ENCODE assay signal across 8 mouse cellular contexts in the genomic region with DNA sequence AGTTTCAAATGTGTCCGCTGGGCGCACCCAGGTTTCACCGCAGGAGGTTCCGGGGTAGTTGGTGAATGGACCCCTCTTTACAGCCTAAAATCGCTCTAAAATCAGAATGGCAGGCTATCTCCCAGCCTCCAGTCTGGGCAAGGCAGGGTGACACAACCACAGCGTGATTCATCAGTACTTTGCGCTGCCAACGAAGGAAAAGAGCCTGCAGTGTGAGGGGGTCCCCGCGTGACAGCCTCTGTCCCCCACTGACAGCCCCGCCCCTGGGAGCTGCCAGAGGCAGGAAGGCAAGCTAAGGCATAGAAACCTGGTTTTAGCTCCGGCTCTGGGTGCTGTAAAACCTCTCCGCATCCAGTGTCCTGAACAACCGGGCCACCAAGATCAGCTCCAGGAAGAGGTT. TPM values are rescaled to one million over a fixed set of nuclear protein-coding genes. Genes with fewer than 3 reads are reported as not detected.
A peak's percentile ranks its signal among the peaks of the same experiment; 100 is the strongest.
DNase-seq lines count a peak whose midpoint lies in the region; ATAC-seq and TF ChIP-seq lines count a peak whose summit lies in the region.

No protein-coding gene starts in this region.

- DNase-seq in cerebellum, adult 2 months, result no peak
- DNase-seq in cerebellum, postnatal 10 days, result no peak
- no peak for DNase-seq in Patski (ENCODE audit: low read depth, low spot score)
- no peak for DNase-seq in midbrain, postnatal 0 days (ENCODE audit: low spot score)
- no peak for DNase-seq in ovary, adult 18-20 months (ENCODE audit: low spot score)
- DNase-seq in testis, postnatal 10 days (ENCODE audit: low spot score), result no peak

- H3K9ac ChIP-seq in limb, embryonic 15.5 days, result peak overlapping the region; percentile 31; the same call in 1 of the 2 replicates
- 0 out of 2 replicates have a peak overlapping the region, but pooled peaks have one; percentile 42 for H3K9ac ChIP-seq in midbrain, postnatal 0 days (replicated peaks; ENCODE audit: low read length, poor library complexity, severe bottlenecking)

- no peak for TF ChIP-seq CTCF in cerebellum, adult 2 months (IDR thresholded peaks at IDR 0.05; ENCODE audit: borderline replicate concordance, insufficient read depth, low read depth, low read length)
- TF ChIP-seq CTCF in Patski (IDR thresholded peaks at IDR 0.05), result no peak
- no peak for TF ChIP-seq CTCF in midbrain, postnatal 0 days (IDR thresholded peaks at IDR 0.05)

- CTCF ChIA-PET in Patski (lab: Charles Lee), result no interaction called here

- peak overlapping the region; percentile 98 for H3K4me2 ChIP-seq in limb, embryonic 15.5 days
- H3K4me2 ChIP-seq in midbrain, postnatal 0 days (ENCODE audit: low read depth, low read length, poor library complexity, severe bottlenecking), result peak overlapping the region; percentile 93

- H3K4me3 ChIP-seq in cerebellum, adult 2 months (replicated peaks; ENCODE audit: insufficient read depth, low read depth, low read length), result peak overlapping the region; percentile 38
- peak overlapping the region; percentile 49 for H3K4me3 ChIP-seq in limb, embryonic 15.5 days
- peak overlapping the region; percentile 42 for H3K4me3 ChIP-seq in midbrain, postnatal 0 days (ENCODE audit: low read depth, low read length)

- POLR2A ChIA-PET in Patski (lab: Charles Lee), result no interaction called here

- in situ Hi-C loops in Patski (cut with MboI; ENCODE audit: low pct_unique_long_range_greater_than_20kb), result no loop called here

- ATAC-seq in Patski, result peak; percentile 27
- ATAC-seq in granulocyte monocyte progenitor cell, adult 5-6 weeks (replicated peaks; ENCODE audit: poor library complexity, severe bottlenecking), result peak; percentile 60
- ATAC-seq in limb, embryonic 15.5 days (ENCODE audit: insufficient number of reproducible peaks, low FRiP score, low TSS enrichment, low read depth), result no peak
- no peak; the same call in 1 of the 2 replicates for ATAC-seq in midbrain, postnatal 0 days (ENCODE audit: low FRiP score)

- no peaks in the 10 kb centered on the region for H3K36me3 ChIP-seq in limb, embryonic 15.5 days
- no peaks in the 10 kb centered on the region for H3K36me3 ChIP-seq in midbrain, postnatal 0 days (ENCODE audit: insufficient read depth, low read length)

- peaks cover 4% of the 10 kb centered on the region; the same call in 1 of the 2 replicates for H3K4me1 ChIP-seq in cerebellum, adult 2 months (ENCODE audit: control insufficient read depth, insufficient read depth, low read length)
- peaks cover 24% of the 10 kb centered on the region; the same call in 1 of the 2 replicates for H3K4me1 ChIP-seq in limb, embryonic 15.5 days
- no peaks in the 10 kb centered on the region for H3K4me1 ChIP-seq in midbrain, postnatal 0 days (ENCODE audit: insufficient read depth, low read length)

- no peak overlapping the region for H3K27ac ChIP-seq in cerebellum, adult 2 months (ENCODE audit: insufficient read depth, low read length)
- H3K27ac ChIP-seq in limb, embryonic 15.5 days, result no peak overlapping the region
- H3K27ac ChIP-seq in midbrain, postnatal 0 days (ENCODE audit: low read depth, low read length), result no peak overlapping the region

- WGBS in cerebellum, adult 2 months, result 16% methylated on average over 14 of the region's 14 CpGs
- 4% methylated on average over 14 of the region's 14 CpGs for WGBS in limb, embryonic 15.5 days
- 14% methylated on average over 14 of the region's 14 CpGs for WGBS in midbrain, postnatal 0 days

- H3K27me3 ChIP-seq in cerebellum, adult 2 months (ENCODE audit: control insufficient read depth, insufficient read depth, low read length), result peaks cover 3% of the 10 kb centered on the region; the same call in 1 of the 2 replicates
- no peaks in the 10 kb centered on the region for H3K27me3 ChIP-seq in Patski
- H3K27me3 ChIP-seq in limb, embryonic 15.5 days, result peaks cover 54% of the 10 kb centered on the region
- peaks cover 8% of the 10 kb centered on the region for H3K27me3 ChIP-seq in midbrain, postnatal 0 days (ENCODE audit: insufficient read depth, low read length)

- H3K9me3 ChIP-seq in limb, embryonic 15.5 days, result no peaks in the 10 kb centered on the region
- no peaks in the 10 kb centered on the region for H3K9me3 ChIP-seq in midbrain, postnatal 0 days (ENCODE audit: low read length)

- no peak for TF ChIP-seq POLR2A in cerebellum, adult 2 months (IDR thresholded peaks at IDR 0.05; ENCODE audit: borderline replicate concordance, insufficient read depth, low read length)

RNA-seq across cellular contexts. Expression of gene Cd247, which starts 56.9 kb away (rescaled TPM):
- polyA plus RNA-seq in cerebellum, adult 2 months (2012; rRNA removed), result 0.24 and 0.29 TPM in 2 replicates
- 1.6 TPM for polyA plus RNA-seq in Patski (2021)
- not detected in 2 replicates for total RNA-seq in granulocyte monocyte progenitor cell, adult 5-6 weeks (2014; fragmentation: Nextera tagmentation)
- 0.26 and 0.56 TPM in 2 replicates for total RNA-seq in granulocyte monocyte progenitor cell, adult 5-6 weeks (2017)
- 0.61 and 0.96 TPM in 2 replicates for polyA plus RNA-seq in limb, embryonic 15.5 days (2015; fragmentation: Nextera tagmentation; extraction: Ambion mirVana)
- 0.66 TPM in 1 of 2 replicates, not detected in the other for total RNA-seq in midbrain, postnatal 0 days (2014; rRNA removed)
- 0.59 and 0.83 TPM in 2 replicates for polyA plus RNA-seq in midbrain, postnatal 0 days (2015; fragmentation: Nextera tagmentation; extraction: Ambion mirVana)

Comparison
In these comparisons a context has a peak if more than half of its experiments do, and no peak if none do; other contexts are left out.
1. ATAC-seq: peak in Patski (single experiment) and granulocyte monocyte progenitor cell, adult 5-6 weeks (single experiment); none in limb, embryonic 15.5 days (single experiment) and midbrain, postnatal 0 days (single experiment).
2. Peak in every context shown above with its lines, with median percentiles within 50 percentile points of each other: H3K4me3 ChIP-seq.